Mouse (Mus musculus) forebrain, embryonic 12.5 days (tissue): ENCODE data around the gene Apopt1. TPM values are rescaled to one million over a fixed set of nuclear protein-coding genes. Genes with fewer than 3 reads are reported as not detected.
A peak's percentile ranks its signal among the peaks of the same experiment; 100 is the strongest.

Source experiments
- ATAC-seq: fragments of 200-750 bp; cut with Nextera tagmentation; 2 replicates; pipeline ENCODE4 v1.8.0; 2017; ENCODE audit warnings: moderate TSS enrichment; ENCODE audit not compliant: low FRiP score
- H3K27ac ChIP-seq: fragments of 300-500 bp; sonication (generic); 2 replicates; pipeline ENCODE4 v1.5.1; 2016; ENCODE audit warnings: mild to moderate bottlenecking
- H3K27me3 ChIP-seq: fragments of 300-500 bp; sonication (generic); 2 replicates; pipeline ENCODE4 v1.6.1; 2016; ENCODE audit warnings: mild to moderate bottlenecking
- H3K36me3 ChIP-seq: fragments of 300-500 bp; sonication (generic); replicated peaks from 2 replicates; pipeline ENCODE4 v1.6.1; 2016; ENCODE audit warnings: mild to moderate bottlenecking
- H3K4me1 ChIP-seq: fragments of 300-500 bp; sonication (generic); 2 replicates; pipeline ENCODE4 v1.6.1; 2016
- H3K4me2 ChIP-seq: fragments of 300-500 bp; sonication (generic); 2 replicates; pipeline ENCODE4 v1.6.1; 2016; ENCODE audit warnings: mild to moderate bottlenecking, moderate library complexity
- H3K4me3 ChIP-seq: fragments of 300-500 bp; sonication (generic); replicated peaks from 2 replicates; pipeline ENCODE4 v1.5.1; 2016; ENCODE audit warnings: mild to moderate bottlenecking
- H3K9ac ChIP-seq: fragments of 300-500 bp; sonication (generic); 2 replicates; pipeline ENCODE4 v1.6.1; 2016; ENCODE audit warnings: mild to moderate bottlenecking
- H3K9me3 ChIP-seq: fragments of 300-500 bp; sonication (generic); 2 replicates; pipeline ENCODE4 v1.6.1; 2016
- WGBS: fragments of 180-500 bp; shearing (Covaris S2); methylation state at CpG from one replicate; pipeline ENCODE4 v1.1.7; 2016; 5-methylcytosine and 5-hydroxymethylcytosine counted together
- polyA plus RNA-seq: library from polyadenylated mRNA; unstranded; fragments of >200 nt; fragmentation: Nextera tagmentation; extraction: Ambion mirVana; gene quantifications from 2 replicates; pipeline ENCODE4 v1.2.1, GENCODE M21; 2016

The Apopt1 gene
- polyA plus RNA-seq, 1 experiment from 2014 or later, result 56.0 TPM

DNA sequence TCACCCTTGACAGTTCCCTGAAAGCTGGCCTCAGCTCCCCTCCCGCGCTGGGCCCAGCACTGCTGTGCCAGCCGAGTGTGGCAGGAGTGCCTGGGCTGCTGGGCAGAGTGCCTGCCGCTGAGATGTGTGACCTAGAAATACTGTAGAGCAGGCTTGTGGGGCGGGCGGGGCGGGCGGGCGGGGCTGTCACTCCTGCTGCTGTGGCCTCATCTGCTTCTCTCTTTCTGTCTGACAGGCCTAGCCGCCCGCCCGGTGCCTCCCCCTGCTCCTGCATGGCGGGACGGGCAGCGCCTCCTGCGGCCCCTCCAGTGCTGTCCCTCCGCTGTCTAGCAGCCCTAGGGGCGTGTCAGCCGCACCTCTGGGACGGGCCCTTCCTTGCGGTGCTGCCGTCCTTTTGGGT is 81.0 kb downstream of the Apopt1 start:
- Histone ChIP-seq H3K9ac (no peak overlapping the region), H3K4me1 (peaks cover 4% of the 10 kb centered on the region; the same call in 1 of the 2 replicates), H3K4me2 (no peak overlapping the region), H3K4me3 (no peak overlapping the region), H3K36me3 (peaks cover 98% of the 10 kb centered on the region), H3K27me3 (no peaks in the 10 kb centered on the region), H3K27ac (no peak overlapping the region), H3K9me3 (no peaks in the 10 kb centered on the region)
- 88% methylated on average over 22 of the region's 22 CpGs for WGBS
- ATAC-seq, result 0 out of 2 replicates have a peak, but pooled peaks have one; percentile 30

DNA sequence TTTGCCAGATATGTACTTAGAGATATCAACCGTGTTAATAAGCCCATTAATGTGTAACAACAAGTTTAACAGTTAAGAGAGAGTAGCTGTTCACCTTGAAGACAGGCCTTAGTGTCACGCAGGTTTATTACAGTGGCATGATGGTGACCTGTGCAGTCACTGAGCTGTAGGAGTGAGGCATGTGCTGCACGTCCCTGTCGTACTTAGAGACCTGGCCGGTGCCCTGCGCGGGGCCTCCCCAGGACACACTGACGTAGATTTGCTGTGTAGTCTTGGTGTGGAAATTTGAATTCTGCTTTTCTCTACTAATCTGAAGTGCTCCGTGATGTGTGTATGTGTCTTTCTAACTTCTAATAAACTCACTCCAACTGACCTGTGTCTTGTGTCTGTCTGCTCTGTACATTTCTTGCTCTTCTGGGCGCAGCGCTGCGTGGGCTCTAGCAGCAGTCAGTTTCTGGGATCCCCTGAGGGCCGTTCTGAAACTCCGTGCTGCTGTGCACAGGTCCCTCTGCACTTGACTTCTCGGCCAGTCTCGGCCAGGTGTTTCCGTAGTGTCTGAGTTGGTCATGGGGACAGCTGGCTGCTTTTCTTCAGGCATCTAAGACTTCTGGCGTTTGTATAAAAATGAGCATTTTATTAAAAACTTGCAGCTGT is 81.6 kb downstream of the Apopt1 start:
- no peak for ATAC-seq
- Histone ChIP-seq H3K27me3 (no peaks in the 10 kb centered on the region), H3K4me1 (peaks cover 4% of the 10 kb centered on the region; the same call in 1 of the 2 replicates), H3K9ac (no peak overlapping the region), H3K36me3 (peaks cover 96% of the 10 kb centered on the region), H3K9me3 (no peaks in the 10 kb centered on the region), H3K4me2 (no peak overlapping the region), H3K4me3 (no peak overlapping the region), H3K27ac (no peak overlapping the region)
- WGBS, result 97% methylated on average over 18 of the region's 18 CpGs

DNA sequence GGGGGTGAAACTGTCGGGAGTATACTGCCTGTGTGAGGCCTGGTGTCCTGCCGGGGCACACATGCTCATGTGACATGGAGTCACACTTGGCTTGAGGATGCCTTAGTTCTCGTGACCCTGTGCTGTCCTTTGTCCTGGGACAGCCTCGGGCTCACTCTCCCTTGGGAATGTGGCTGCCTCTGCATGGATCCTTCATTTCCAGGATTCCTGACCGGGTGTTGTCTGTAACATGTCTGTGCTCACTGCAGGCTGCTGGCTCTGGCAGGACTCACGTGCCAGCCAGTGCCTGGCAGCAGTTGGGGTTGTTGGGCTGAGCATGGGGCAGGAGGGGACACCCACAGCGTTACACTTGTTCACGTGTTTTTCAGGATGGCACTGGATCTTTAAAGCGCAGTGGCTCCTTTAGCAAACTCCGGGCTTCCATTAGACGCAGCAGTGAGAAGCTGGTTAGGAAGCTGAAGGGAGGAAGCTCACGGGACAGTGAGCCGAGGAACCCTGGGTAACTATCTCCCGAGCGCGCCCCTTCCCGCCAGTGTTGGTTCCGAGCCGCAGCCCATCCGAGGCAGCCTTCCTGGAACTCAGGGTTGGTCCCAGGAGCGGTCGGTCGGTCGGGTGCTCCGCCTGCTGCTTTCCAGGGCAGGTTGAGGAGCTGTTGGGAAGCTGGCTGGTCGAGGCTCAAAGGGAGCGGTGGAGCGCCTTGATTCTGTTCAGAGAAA is 82.3 kb downstream of the Apopt1 start:
- no peak overlapping the region for H3K4me3 ChIP-seq
- H3K9me3 ChIP-seq, result no peaks in the 10 kb centered on the region
- H3K4me2 ChIP-seq, result no peak overlapping the region
- H3K4me1 ChIP-seq, result peaks cover 4% of the 10 kb centered on the region; the same call in 1 of the 2 replicates
- H3K36me3 ChIP-seq, result peaks cover 94% of the 10 kb centered on the region
- H3K27me3 ChIP-seq, result no peaks in the 10 kb centered on the region
- H3K9ac ChIP-seq, result no peak overlapping the region
- WGBS, result 91% methylated on average over 28 of the region's 28 CpGs
- H3K27ac ChIP-seq, result no peak overlapping the region
- ATAC-seq, result no peak

DNA sequence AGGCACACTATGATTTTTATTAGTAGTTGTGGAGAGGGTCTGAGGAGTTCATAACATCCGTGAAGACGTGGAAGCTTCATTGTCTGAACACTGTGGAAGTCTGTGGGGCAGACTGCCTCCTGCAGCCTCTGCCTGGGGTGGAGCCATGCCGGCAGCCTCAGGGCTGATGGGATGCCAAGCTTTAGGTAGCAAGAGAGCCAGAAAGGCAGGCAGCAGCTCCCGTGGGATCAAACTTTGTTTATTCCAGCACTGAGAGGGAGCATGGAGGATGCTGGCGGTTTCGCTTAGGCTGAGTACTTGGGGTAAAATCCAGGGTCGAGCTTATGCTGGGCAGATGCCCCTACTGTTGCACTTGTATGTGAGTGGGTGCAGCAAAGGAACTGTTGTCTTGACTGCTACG is 84.2 kb downstream of the Apopt1 start:
- H3K4me2 ChIP-seq, result no peak overlapping the region
- no peaks in the 10 kb centered on the region for H3K27me3 ChIP-seq
- H3K36me3 ChIP-seq, result peaks cover 94% of the 10 kb centered on the region
- H3K9ac ChIP-seq, result no peak overlapping the region
- H3K4me3 ChIP-seq, result no peak overlapping the region
- no peak overlapping the region for H3K27ac ChIP-seq
- no peak for ATAC-seq
- WGBS, result 88% methylated on average over 8 of the region's 8 CpGs
- no peaks in the 10 kb centered on the region for H3K9me3 ChIP-seq
- no peaks in the 10 kb centered on the region for H3K4me1 ChIP-seq

DNA sequence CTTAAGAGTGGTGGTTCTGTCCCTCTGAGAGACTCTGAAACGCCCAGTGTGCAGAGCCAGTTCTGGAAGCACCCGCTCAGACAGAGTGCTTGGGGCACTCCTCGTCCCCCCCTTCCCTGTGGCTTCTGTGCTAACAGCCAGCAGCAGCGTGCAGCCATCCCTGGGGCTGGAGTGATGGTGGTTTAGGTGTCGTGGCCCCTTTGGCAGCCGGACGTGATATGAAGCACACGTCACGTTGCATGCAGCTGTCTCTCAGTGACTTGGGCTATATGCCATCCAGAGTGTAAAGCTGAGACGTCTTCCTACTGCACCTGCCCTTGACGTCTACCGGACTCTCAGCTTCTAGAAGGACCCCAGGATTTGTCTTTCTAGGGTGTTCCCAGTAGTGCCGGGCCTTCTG is 85.4 kb downstream of the Apopt1 start:
- 94% methylated on average over 13 of the region's 13 CpGs for WGBS
- Histone ChIP-seq H3K4me1 (no peaks in the 10 kb centered on the region), H3K36me3 (peaks cover 94% of the 10 kb centered on the region), H3K9me3 (no peaks in the 10 kb centered on the region), H3K4me2 (no peak overlapping the region), H3K27ac (no peak overlapping the region), H3K27me3 (no peaks in the 10 kb centered on the region), H3K9ac (no peak overlapping the region), H3K4me3 (no peak overlapping the region)
- ATAC-seq, result no peak

DNA sequence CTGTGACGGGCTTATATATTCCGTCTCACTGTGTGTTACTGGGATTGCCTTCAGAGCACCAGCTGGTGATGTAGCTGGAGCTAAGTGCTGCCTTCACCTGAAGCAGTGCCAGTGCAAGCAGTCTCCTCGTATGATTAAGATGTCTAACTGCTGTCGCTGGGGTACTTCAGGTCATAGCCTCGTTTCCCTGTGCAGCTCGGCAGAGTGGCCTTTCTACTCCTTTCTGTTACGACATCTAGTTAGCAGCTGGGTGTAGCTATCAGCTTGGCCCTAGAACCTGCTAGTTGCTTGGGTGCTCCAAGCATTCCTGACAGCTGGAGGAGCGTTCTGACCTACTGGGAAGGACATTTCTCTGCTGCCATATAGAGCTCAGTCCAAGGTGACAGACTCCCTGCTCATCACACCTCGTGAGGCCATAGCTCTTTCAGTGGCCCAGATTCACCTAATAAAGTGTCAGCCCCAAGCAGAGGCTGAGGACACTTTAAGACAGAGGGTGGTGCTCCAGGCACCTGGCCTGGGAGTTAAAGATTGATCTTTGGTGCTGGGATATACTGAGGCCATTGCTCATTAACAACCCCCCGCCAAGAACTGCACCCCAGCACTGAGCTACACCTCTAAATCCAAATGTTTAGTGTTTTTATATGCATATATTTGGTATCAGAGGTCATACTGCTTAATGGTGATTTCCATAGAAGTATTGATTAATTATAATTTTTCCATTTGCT is 87.6 kb downstream of the Apopt1 start:
- no peak overlapping the region for H3K9ac ChIP-seq

DNA sequence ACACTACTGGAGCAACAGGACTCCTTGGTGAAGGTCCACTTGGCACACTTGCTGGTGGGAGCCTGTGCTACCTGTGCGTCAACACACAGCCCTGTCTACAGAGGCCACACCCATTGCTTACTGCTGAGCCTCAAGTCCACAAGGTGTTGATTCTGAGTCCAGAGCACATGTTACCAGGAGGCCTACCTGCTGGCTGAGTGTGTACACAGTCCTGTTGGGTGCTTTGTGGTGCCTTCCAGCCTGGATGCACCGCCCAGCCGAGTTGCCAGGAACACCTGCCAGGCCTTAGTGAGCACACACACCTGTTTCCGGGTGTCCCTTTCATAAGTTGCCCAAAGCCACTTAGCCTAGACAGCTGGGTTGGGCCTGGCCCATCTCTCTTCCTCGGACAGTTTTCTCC is 90.5 kb downstream of the Apopt1 start:
- no peaks in the 10 kb centered on the region for H3K4me1 ChIP-seq
- H3K9me3 ChIP-seq, result no peaks in the 10 kb centered on the region
- no peak overlapping the region for H3K27ac ChIP-seq
- no peak for ATAC-seq
- no peak overlapping the region for H3K4me3 ChIP-seq
- WGBS, result 92% methylated on average over 5 of the region's 5 CpGs
- H3K4me2 ChIP-seq, result no peak overlapping the region
- H3K9ac ChIP-seq, result no peak overlapping the region
- no peaks in the 10 kb centered on the region for H3K27me3 ChIP-seq
- peaks cover 92% of the 10 kb centered on the region for H3K36me3 ChIP-seq

More for the DNA sequence above, 87.6 kb downstream of the Apopt1 start:
- Histone ChIP-seq H3K4me2 (no peak overlapping the region), H3K9me3 (no peaks in the 10 kb centered on the region), H3K27me3 (no peaks in the 10 kb centered on the region), H3K4me1 (no peaks in the 10 kb centered on the region), H3K27ac (no peak overlapping the region), H3K36me3 (peaks cover 94% of the 10 kb centered on the region), H3K4me3 (no peak overlapping the region)
- 92% methylated on average over 10 of the region's 10 CpGs for WGBS
- ATAC-seq, result no peak

Other genes with a start within 250 kb of the Apopt1 start
- 2.5 and 3.5 TPM in 2 replicates for gene Gm266, start 227.4 kb upstream of the Apopt1 start, polyA plus RNA-seq
- gene Eif5, start 175.2 kb upstream of the Apopt1 start, polyA plus RNA-seq, result 734 and 738 TPM in 2 replicates
- gene Mark3, start 138.7 kb upstream of the Apopt1 start, polyA plus RNA-seq, result 73.1 and 82.3 TPM in 2 replicates
- 2,395 and 2,485 TPM in 2 replicates for gene Ckb, start 40.9 kb upstream of the Apopt1 start, polyA plus RNA-seq
- gene Trmt61a, start 35.2 kb upstream of the Apopt1 start, polyA plus RNA-seq, result 15.4 and 16.7 TPM in 2 replicates
- 59.0 and 62.7 TPM in 2 replicates for gene Bag5, start within 50 bp of the Apopt1 start, polyA plus RNA-seq
- 302 and 307 TPM in 2 replicates for gene Klc1, start 45.6 kb downstream of the Apopt1 start, polyA plus RNA-seq
- gene Xrcc3, start 100.6 kb downstream of the Apopt1 start, polyA plus RNA-seq, result 10.0 and 11.6 TPM in 2 replicates
- 50.3 and 55.0 TPM in 2 replicates for gene Zfyve21, start 100.9 kb downstream of the Apopt1 start, polyA plus RNA-seq
- gene Ppp1r13b, start 194.8 kb downstream of the Apopt1 start, polyA plus RNA-seq, result 9.5 and 9.9 TPM in 2 replicates